Mouse (Mus musculus) c-Kit-positive CD71-negative TER-119-negative erythroid progenitor cells, embryonic 14.5 days (primary cell): Measurements from ENCODE around the gene Hs2st1.

ENCODE experiments used
- DNase-seq: peaks from one replicate; pipeline ENCODE4 v3.0.0-alpha.2; 2013; ENCODE audit warnings: low read depth

Hs2st1 gene

DNA sequence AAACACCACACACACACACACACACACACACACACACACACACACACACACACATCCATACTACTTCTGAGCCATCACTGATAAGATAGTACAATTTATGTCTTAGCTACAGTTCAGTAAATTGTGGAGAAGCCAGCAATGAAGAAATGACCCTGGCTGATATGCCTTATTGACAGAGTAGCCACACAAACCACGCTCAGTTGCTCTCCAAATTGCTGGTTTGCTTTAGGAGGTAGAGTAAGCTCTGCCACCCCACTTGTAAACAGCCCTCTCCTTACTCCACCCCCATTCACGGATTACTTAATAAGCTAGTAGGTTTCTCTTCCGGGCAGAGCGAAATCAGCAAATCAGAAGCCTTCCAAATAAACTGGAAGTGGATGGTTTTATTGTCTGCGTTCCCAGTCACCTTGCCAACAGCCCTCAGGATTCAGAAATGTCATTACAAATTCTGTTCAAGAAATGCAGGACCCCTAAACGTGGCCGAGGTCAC is 175.5 kb downstream of the Hs2st1 start:
- no peak for DNase-seq

DNA sequence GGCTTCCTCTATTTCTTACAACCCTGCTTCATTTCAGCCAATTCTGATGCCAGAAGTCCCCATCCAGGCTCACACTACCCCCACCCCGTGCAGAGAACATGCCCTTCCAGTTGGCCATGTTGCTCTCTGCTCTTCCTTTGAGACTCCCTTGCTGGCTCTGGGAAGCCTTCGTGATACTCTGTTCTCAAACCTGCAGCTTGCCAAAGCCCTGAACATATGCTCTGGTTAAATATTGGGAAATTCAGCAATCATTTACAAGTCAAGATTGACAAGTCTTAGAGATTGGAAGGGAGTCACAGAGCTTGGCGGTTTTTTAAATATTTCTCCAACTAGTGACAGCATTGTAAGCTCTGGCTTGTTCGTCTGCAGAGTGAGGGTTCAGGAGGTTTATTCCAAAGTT is 183.5 kb downstream of the Hs2st1 start:
- DNase-seq, result no peak

DNA sequence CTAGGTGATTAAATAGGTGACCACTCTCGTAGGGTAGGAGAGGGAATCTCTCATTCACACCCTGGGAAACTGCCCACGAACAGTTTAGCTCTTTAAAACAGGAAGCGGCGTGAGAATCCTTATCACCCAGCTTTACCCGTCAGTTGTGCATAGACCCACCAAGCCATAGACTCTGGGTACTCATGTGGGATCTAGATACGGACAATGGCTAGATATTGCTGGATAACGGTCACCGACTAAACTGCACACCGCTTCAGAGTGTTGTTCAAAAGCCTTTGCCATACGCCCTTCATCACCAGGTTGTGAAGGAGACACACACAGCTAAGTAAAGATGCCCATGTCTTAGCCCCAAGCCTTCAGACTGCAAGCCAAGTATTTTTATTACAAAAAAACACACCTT is 185.3 kb downstream of the Hs2st1 start:
- no peak for DNase-seq

DNA sequence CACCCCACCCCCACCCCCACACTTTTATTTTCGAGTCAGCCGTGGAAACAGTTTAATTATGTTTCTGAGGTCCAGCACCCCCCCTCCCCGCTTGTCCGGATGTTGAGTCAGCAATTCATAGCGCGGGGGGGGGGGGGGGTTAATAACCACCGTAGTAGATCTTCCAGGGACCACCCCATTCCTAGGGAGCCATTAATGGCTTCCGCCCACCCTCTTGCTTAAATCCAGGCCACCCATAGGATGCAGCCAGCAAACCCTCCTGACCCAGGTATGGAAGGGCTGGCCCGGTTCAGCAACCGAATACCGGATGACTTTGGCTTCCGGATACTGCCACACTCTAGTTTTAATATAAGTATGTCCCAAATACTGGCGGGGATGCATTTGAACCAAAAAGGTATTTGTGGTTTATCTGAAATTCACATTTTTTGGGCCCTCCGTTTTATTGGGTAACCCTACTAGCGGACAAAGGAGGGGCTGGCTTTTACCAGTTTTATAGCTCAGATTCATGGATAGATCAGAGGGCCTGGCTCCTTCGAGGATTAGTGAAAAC is 188.5 kb downstream of the Hs2st1 start:
- DNase-seq, result no peak

DNA sequence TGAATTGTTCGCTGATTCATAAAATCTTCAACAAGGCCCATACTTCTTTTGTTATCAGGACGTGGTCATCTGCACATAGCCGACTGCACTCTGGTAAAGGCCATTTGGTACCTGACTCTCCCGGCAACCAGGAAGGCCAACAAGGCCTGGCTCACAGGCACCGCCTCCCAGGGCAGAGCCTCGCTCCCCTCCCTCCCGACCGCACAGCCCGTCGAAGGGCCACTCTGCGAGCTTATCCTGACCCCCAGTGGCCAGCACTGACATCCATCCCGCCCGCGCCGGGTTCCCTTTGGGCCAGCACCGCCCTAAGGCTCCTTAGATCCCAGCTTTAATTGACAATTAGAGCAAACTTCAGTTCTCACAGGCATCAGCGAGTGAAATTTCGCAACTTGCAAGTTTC is 189.1 kb downstream of the Hs2st1 start:
- peak; percentile 58 for DNase-seq

DNA sequence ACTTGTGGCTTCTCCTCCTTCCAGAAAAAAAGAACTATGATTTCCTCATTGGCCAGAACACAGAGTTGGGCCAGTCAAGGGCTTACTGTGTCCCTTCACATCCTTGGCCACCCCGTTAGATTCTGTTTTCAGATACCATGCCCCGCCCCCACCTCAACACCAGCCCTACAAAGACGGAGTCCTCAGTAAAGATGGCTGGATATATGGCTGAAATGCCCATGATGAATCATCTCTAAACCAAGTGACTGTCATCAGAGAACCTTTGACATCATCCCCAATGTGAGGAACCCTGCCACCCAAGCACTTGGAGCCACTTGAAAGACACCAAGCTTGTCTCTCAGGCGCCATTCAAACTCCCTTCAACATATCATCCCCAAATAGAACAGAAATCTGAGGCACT is 190.2 kb downstream of the Hs2st1 start:
- no peak for DNase-seq
